Mouse (Mus musculus) kidney, embryonic 15.5 days (tissue): ENCODE measurements around the gene Erbin. TPM values are rescaled to one million over a fixed set of nuclear protein-coding genes. Genes with fewer than 3 reads are reported as not detected.

Experiments used
- ATAC-seq: fragments of 200-750 bp; cut with Nextera tagmentation; replicated peaks from 2 replicates; pipeline ENCODE4 v1.8.0; 2017; ENCODE audit warnings: moderate TSS enrichment; ENCODE audit not compliant: low FRiP score
- H3K27ac ChIP-seq: fragments of 300-500 bp; sonication (generic); 2 replicates; pipeline ENCODE4 v1.5.1; 2015; ENCODE audit warnings: mild to moderate bottlenecking, inconsistent platforms
- H3K27me3 ChIP-seq: fragments of 300-500 bp; sonication (generic); 2 replicates; pipeline ENCODE4 v1.6.1; 2015; ENCODE audit warnings: inconsistent platforms
- H3K36me3 ChIP-seq: fragments of 300-500 bp; sonication (generic); 2 replicates; pipeline ENCODE4 v1.6.1; 2015; ENCODE audit warnings: inconsistent platforms
- H3K4me1 ChIP-seq: fragments of 300-500 bp; sonication (generic); 2 replicates; pipeline ENCODE4 v1.6.1; 2015; ENCODE audit warnings: inconsistent platforms
- H3K4me2 ChIP-seq: fragments of 300-500 bp; sonication (generic); 2 replicates; pipeline ENCODE4 v1.6.1; 2015; ENCODE audit warnings: moderate library complexity, mild to moderate bottlenecking, inconsistent platforms
- H3K4me3 ChIP-seq: fragments of 300-500 bp; sonication (generic); replicated peaks from 2 replicates; pipeline ENCODE4 v1.5.1; 2015; ENCODE audit warnings: mild to moderate bottlenecking, inconsistent platforms
- H3K9ac ChIP-seq: fragments of 300-500 bp; sonication (generic); 2 replicates; pipeline ENCODE4 v1.6.1; 2015; ENCODE audit warnings: mild to moderate bottlenecking, inconsistent platforms
- H3K9me3 ChIP-seq: fragments of 300-500 bp; sonication (generic); replicated peaks from 2 replicates; pipeline ENCODE4 v1.6.1; 2016; ENCODE audit warnings: inconsistent platforms
- WGBS: fragments of 180-500 bp; shearing (Covaris S2); methylation state at CpG from one replicate; pipeline ENCODE4 v1.1.7; 2015; ENCODE audit warnings: mixed read lengths; 5-methylcytosine and 5-hydroxymethylcytosine counted together
- polyA plus RNA-seq: library from polyadenylated mRNA; unstranded; fragments of >200 nt; fragmentation: Nextera tagmentation; extraction: Ambion mirVana; gene quantifications from 2 replicates; pipeline ENCODE4 v1.2.1, GENCODE M21; 2015

The Erbin gene
- polyA plus RNA-seq, 1 experiment from 2014 or later: 17.9 TPM

DNA sequence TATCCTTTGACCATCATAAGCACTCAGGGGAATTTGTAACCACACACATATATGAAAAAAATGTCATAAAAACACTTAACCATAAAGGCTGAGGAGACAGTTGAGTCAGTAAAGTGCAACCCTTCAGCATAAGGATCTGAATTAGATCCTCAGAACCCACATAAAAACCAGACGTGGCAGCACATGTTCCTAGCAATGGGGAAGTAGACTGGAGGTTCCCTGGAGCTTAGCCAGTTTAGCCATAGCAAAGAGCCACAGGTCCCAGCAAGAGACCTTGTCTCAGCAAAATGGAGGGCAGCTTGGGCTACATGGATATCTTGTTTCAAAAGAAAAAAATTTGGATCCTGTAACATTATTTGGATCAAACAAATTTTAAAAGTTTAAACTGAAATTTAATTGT, 20.3 kb downstream of the Erbin start:
- Histone ChIP-seq H3K4me2 (no peak overlapping the region), H3K36me3 (peaks cover 11% of the 10 kb centered on the region; the same call in 1 of the 2 replicates), H3K4me3 (no peak overlapping the region), H3K27ac (no peak overlapping the region), H3K9ac (no peak overlapping the region), H3K27me3 (no peaks in the 10 kb centered on the region), H3K4me1 (no peaks in the 10 kb centered on the region), H3K9me3 (peaks cover 6% of the 10 kb centered on the region; the same call in 1 of the 2 replicates)
- WGBS: 89% methylated on average over 1 of the region's 1 CpGs
- no peak for ATAC-seq

DNA sequence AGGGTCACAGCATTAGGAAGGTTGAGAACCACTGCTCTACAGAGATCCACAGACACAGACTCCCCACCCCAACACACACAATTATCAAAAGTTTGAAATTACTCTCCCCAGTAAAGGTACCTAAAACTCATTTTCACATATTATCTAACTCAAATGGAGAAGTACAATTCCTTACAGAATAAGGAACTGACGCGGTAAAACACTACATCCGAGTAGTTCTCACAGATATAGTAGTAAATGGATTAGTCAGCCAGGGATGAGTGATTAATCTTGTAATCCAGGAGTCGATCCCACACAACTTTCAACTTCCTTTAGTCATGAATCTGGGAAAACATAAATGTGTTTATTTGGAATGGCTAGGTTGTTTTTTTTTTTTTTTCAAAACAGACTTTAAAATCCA, 22.7 kb downstream of the Erbin start:
- Histone ChIP-seq H3K27ac (no peak overlapping the region), H3K9me3 (peaks cover 6% of the 10 kb centered on the region; the same call in 1 of the 2 replicates), H3K4me1 (peaks cover 6% of the 10 kb centered on the region; the same call in 1 of the 2 replicates), H3K9ac (no peak overlapping the region), H3K36me3 (peaks cover 11% of the 10 kb centered on the region; the same call in 1 of the 2 replicates), H3K4me2 (no peak overlapping the region), H3K27me3 (no peaks in the 10 kb centered on the region), H3K4me3 (no peak overlapping the region)
- 94% methylated on average over 4 of the region's 4 CpGs for WGBS
- ATAC-seq: no peak

DNA sequence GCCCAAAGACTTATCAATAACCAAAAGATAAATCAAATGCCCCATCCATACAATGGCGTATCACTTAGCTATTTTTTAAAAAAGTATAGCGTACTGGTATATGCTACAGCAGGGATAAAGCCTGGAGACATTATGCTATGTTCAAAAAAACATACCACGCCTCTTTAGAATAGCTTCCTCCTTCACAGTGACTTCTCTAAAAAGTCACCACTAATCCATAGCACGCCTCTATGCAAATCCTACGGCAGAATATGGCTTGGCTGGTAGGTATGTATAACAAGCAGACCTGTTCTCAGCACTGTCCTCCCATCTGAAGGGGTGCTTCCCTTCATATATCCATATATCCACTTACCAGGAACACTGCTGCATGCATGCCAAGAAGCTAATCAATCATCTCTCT, 27.2 kb downstream of the Erbin start:
- no peak for ATAC-seq
- H3K4me2 ChIP-seq: no peak overlapping the region
- H3K4me3 ChIP-seq: no peak overlapping the region
- H3K27me3 ChIP-seq: no peaks in the 10 kb centered on the region
- peaks cover 10% of the 10 kb centered on the region; the same call in 1 of the 2 replicates for H3K36me3 ChIP-seq
- no peaks in the 10 kb centered on the region for H3K9me3 ChIP-seq
- no peak overlapping the region for H3K27ac ChIP-seq
- H3K4me1 ChIP-seq: peaks cover 8% of the 10 kb centered on the region; the same call in 1 of the 2 replicates
- no peak overlapping the region for H3K9ac ChIP-seq
- WGBS: 90% methylated on average over 5 of the region's 5 CpGs

DNA sequence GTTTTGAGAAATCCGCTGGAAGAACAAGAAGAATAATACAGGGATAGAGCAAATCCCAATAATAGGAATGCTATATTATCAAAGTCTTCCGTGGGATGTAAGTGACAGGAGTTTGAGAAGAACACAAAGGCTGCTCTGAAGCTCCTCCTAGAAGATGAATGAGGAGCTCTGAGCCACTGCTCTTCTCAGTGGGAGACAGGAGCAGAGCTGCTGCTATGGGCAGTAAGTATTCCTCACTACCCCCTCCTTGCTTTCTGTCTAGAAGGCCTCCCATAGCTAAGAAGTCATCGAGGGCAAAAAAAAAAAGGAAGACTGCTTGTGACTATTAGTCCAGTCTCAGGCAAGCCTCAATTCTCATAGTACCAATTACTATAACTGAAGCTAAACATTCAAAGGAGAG, 30.3 kb downstream of the Erbin start:
- peaks cover 8% of the 10 kb centered on the region; the same call in 1 of the 2 replicates for H3K4me1 ChIP-seq
- no peaks in the 10 kb centered on the region for H3K9me3 ChIP-seq
- H3K36me3 ChIP-seq: peaks cover 8% of the 10 kb centered on the region
- no peak overlapping the region for H3K27ac ChIP-seq
- no peak for ATAC-seq
- no peak overlapping the region for H3K4me3 ChIP-seq
- no peaks in the 10 kb centered on the region for H3K27me3 ChIP-seq
- WGBS: 78% methylated on average over 3 of the region's 3 CpGs
- no peak overlapping the region for H3K4me2 ChIP-seq
- H3K9ac ChIP-seq: no peak overlapping the region

DNA sequence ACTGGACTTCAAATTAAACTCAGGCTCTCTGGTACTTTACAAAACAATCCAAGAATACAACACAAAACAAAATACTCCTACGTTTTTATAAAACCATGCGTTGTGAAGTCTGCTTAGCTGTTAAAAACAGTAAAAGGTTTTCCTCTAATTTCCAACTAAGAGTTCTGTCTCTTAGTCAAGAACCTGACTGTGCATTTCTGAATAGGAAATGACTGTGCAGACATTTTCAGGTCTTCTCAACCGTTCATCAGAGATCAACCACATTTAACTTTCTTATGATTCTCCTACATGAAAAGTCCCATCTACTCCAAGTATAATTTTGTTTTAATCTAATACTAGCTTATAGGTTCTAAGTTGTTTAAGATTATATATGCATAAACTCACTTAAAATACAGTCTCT, 33.8 kb downstream of the Erbin start:
- no peak overlapping the region for H3K4me3 ChIP-seq
- H3K36me3 ChIP-seq: peaks cover 13% of the 10 kb centered on the region
- no peak overlapping the region for H3K27ac ChIP-seq
- no peak overlapping the region for H3K9ac ChIP-seq
- H3K27me3 ChIP-seq: no peaks in the 10 kb centered on the region
- ATAC-seq: no peak
- 84% methylated on average over 3 of the region's 3 CpGs for WGBS
- H3K4me1 ChIP-seq: 0 out of 2 replicates have a peak, but pooled peaks cover 3% of the 10 kb centered on the region
- no peak overlapping the region for H3K4me2 ChIP-seq
- H3K9me3 ChIP-seq: no peaks in the 10 kb centered on the region

DNA sequence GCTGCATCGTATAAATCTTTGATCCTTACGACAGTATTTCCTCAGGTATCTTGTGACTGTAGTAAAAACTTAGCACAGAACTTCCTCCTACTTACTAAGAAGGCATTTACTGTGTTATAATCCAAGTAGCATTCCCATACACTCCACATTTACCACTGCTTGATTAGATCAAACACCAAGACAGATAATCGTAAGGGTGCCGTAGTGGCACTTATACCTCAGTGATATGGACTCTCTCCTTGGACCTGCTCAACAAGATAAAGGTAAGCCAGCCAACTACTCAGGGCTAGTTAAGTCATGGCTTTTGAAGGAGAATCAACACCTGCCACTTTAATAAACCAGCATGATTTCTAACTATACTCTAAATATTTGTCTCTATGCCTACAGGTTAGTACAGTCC, 39.1 kb downstream of the Erbin start:
- Histone ChIP-seq H3K4me1 (0 out of 2 replicates have a peak, but pooled peaks cover 3% of the 10 kb centered on the region), H3K4me2 (no peak overlapping the region), H3K4me3 (no peak overlapping the region), H3K27me3 (no peaks in the 10 kb centered on the region), H3K27ac (no peak overlapping the region), H3K9ac (no peak overlapping the region), H3K9me3 (no peaks in the 10 kb centered on the region), H3K36me3 (peaks cover 32% of the 10 kb centered on the region)
- WGBS: 91% methylated on average over 4 of the region's 4 CpGs
- no peak for ATAC-seq

DNA sequence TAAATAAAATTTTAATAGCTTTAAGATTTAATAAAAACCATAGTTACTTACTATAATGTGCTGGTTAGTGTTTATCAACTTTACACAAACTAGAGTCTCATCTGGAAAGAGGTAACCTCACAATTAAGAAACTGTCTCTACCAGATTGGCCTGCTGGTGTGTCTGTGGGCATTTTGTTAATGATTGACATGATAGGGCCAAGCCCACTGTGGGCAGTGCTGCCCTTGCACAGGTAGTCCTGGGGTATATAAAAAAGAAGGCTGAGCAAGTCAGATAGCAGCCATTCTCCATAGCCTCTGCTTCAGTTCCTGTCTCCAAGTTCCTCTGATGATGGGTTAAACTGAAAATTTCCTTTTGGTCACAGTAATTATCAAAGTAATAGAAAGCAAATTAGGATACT, 43.6 kb downstream of the Erbin start:
- H3K27ac ChIP-seq: no peak overlapping the region
- peaks cover 21% of the 10 kb centered on the region for H3K36me3 ChIP-seq
- no peak overlapping the region for H3K4me3 ChIP-seq
- H3K27me3 ChIP-seq: no peaks in the 10 kb centered on the region
- H3K9ac ChIP-seq: no peak overlapping the region
- no peak for ATAC-seq
- no peak overlapping the region for H3K4me2 ChIP-seq
- H3K4me1 ChIP-seq: 0 out of 2 replicates have a peak, but pooled peaks cover 3% of the 10 kb centered on the region
- no peaks in the 10 kb centered on the region for H3K9me3 ChIP-seq

DNA sequence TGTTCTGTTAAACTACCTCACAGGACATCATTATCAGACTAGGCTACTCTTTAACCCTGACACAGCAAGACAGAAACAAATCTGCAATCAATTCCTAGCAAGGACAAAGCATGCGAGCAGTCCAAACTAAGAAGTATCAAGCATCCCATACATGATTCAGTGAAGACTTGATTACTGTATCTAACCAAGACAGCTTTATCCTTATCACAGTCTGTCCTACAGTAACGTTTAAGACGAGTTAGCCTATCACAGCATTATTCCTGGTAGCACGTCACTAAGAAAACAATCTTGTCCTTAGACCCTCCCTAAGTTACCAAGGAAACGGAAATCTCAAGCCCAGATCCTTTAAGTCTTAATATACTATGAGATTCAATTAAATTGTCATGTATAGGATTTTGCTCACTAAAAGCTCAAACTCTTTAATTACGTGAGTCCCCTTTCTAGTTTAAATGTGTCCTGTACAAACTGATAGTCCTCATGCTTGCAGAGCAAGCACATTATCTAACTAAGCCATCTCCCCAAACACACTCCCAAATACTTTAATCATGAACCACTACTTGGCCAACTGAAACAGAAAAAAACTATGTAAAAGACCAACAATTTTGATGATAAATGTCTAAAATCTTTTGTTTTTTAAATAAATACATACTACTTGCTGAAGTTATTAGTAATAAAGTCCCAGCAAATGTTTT, 44.3 kb downstream of the Erbin start:
- Histone ChIP-seq H3K27ac (no peak overlapping the region), H3K9ac (no peak overlapping the region), H3K4me2 (no peak overlapping the region), H3K36me3 (peaks cover 18% of the 10 kb centered on the region), H3K27me3 (no peaks in the 10 kb centered on the region), H3K4me3 (no peak overlapping the region), H3K9me3 (no peaks in the 10 kb centered on the region), H3K4me1 (0 out of 2 replicates have a peak, but pooled peaks cover 3% of the 10 kb centered on the region)
- 78% methylated on average over 6 of the region's 6 CpGs for WGBS
- no peak for ATAC-seq

DNA sequence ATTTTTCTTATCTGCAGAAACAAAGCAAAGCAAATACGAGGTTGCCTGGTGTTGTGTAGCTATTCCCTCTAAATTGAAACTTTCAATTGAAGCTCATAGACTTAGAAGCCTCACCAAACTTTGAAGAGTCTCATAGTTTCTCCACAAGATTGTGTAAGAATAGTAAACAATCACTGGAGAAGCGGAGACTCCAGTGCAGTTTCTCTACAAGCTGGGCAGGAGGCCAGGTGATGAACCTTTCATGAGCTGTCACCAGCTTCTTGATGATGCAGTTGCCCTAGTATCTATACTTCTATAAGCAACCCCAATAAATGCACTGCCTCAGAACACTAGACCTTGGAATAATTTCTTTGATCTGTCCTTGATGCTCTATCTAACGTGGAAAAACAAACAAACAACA, 49.5 kb downstream of the Erbin start:
- H3K4me3 ChIP-seq: no peak overlapping the region
- 80% methylated on average over 3 of the region's 3 CpGs for WGBS

DNA sequence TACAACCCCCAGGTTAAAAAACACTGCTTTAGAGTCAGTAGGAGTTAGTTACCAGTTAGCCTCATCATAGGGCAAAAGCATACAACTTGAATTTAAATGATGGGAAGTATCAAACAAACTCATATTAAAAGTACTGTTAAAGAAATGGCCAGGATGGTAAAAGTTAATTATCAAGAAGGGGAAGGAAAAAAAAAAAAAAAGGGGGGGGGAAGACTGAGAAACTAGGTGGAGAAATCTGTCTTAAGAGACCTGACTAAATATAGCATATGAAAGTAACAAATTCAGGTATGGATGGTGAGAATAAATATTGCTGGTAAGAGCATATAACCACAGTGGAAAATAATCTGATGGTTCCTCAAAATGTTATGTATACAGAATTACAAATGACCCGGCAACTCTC, 50.2 kb downstream of the Erbin start:
- Histone ChIP-seq H3K4me2 (no peak overlapping the region), H3K36me3 (peaks cover 9% of the 10 kb centered on the region), H3K9me3 (no peaks in the 10 kb centered on the region), H3K4me1 (no peaks in the 10 kb centered on the region), H3K27ac (no peak overlapping the region), H3K27me3 (no peaks in the 10 kb centered on the region), H3K9ac (no peak overlapping the region), H3K4me3 (no peak overlapping the region)
- WGBS: 94% methylated on average over 1 of the region's 1 CpGs
- ATAC-seq: no peak

More for the DNA sequence above, 49.5 kb downstream of the Erbin start:
- H3K4me2 ChIP-seq: no peak overlapping the region
- no peak for ATAC-seq
- no peak overlapping the region for H3K27ac ChIP-seq
- H3K4me1 ChIP-seq: no peaks in the 10 kb centered on the region
- H3K9ac ChIP-seq: no peak overlapping the region
- peaks cover 8% of the 10 kb centered on the region for H3K36me3 ChIP-seq
- H3K9me3 ChIP-seq: no peaks in the 10 kb centered on the region
- no peaks in the 10 kb centered on the region for H3K27me3 ChIP-seq

DNA sequence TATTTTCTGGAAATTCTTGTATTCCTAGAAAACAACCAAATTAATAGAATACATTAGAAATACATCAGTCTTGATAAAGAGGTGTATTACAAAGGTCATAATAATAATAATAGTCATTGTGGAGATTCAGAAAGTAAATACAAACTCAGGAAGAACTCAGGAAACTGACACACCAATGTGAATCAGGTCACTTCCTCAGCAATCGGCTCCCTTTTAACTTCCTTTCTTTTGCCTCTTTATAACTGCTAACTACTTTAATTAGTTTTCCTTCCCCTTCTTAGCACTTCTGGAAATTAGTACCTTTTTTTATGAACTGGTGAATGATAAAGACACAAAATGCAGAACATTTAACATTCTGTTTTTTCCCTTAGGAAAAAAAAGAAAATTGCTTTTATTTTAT, 51.4 kb downstream of the Erbin start:
- WGBS: 25% methylated on average over 1 of the region's 1 CpGs
- H3K4me1 ChIP-seq: no peaks in the 10 kb centered on the region
- no peak overlapping the region for H3K4me3 ChIP-seq
- no peak overlapping the region for H3K27ac ChIP-seq
- H3K9ac ChIP-seq: no peak overlapping the region
- H3K4me2 ChIP-seq: no peak overlapping the region
- peaks cover 17% of the 10 kb centered on the region for H3K36me3 ChIP-seq
- no peaks in the 10 kb centered on the region for H3K27me3 ChIP-seq
- no peaks in the 10 kb centered on the region for H3K9me3 ChIP-seq
- no peak for ATAC-seq

DNA sequence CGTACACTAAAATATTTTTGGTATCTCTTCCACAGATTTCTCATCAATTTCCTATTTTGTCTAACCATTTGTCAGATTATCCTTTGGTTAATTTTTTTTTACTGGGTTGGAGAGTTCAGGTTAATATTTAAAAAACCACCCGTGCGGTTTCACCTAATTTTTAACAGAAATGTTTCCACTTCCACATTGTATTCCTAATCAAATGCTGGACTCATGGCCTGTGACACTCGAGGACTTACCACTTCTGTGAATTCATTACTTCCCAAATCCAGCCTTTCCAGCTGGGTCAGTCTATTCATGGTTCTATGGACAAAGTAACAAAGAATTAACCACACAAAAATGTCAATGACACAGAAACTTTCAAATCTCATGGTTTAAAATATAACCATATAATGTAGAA, 58.3 kb downstream of the Erbin start:
- no peaks in the 10 kb centered on the region for H3K4me1 ChIP-seq
- H3K4me2 ChIP-seq: no peak overlapping the region
- no peak overlapping the region for H3K9ac ChIP-seq
- no peaks in the 10 kb centered on the region for H3K27me3 ChIP-seq
- no peaks in the 10 kb centered on the region for H3K9me3 ChIP-seq
- no peak overlapping the region for H3K4me3 ChIP-seq
- H3K27ac ChIP-seq: peak overlapping the region; percentile 76; the same call in 1 of the 2 replicates
- WGBS: 59% methylated on average over 4 of the region's 4 CpGs
- peaks cover 32% of the 10 kb centered on the region for H3K36me3 ChIP-seq
- 0 out of 2 replicates have a peak, but pooled peaks have one; percentile 66 for ATAC-seq

DNA sequence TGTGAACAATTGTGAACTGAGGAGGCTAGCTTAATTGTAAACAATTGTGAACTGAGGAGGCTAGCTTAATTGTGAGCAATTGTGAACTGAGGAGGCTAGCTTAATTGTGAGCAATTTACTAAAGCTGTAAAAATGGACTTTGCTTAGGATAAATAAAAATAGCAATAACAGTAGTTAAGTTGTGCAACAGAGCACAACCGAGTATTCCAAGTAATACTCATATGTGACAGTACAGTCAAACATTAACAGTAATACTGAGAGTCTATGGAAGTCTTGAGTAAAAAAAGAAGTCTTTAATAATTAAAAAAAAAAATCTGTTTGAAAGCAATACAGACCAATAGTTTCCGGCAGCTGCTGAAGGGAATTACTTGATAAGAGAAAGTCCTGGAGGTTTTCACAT, 61.3 kb downstream of the Erbin start:
- no peaks in the 10 kb centered on the region for H3K9me3 ChIP-seq
- H3K4me1 ChIP-seq: no peaks in the 10 kb centered on the region
- H3K27me3 ChIP-seq: no peaks in the 10 kb centered on the region
- ATAC-seq: no peak
- no peak overlapping the region for H3K4me2 ChIP-seq
- H3K4me3 ChIP-seq: no peak overlapping the region
- H3K36me3 ChIP-seq: peaks cover 40% of the 10 kb centered on the region
- no peak overlapping the region for H3K9ac ChIP-seq
- H3K27ac ChIP-seq: no peak overlapping the region
- 74% methylated on average over 2 of the region's 2 CpGs for WGBS
